Mouse (Mus musculus): ENCODE data around the gene Fam71e1.

- TF ChIP-seq CTCF (IDR thresholded peaks at IDR 0.05; ENCODE audit: low read depth) (peak; percentile 82), EP300 (optimal IDR thresholded peaks at IDR 0.05) (no peak)
Observed at GRCm38 (mm10) chr7:44501563-44502115, 5.3 kb downstream of the Fam71e1 start.
